Mouse (Mus musculus): Measurements from ENCODE around the gene Lrrc40. TPM values are rescaled to one million over a fixed set of nuclear protein-coding genes. Genes with fewer than 3 reads are reported as not detected.
A peak's percentile ranks its signal among the peaks of the same experiment; 100 is the strongest.

The Lrrc40 gene
- total RNA-seq (2014; fragmentation: Nextera tagmentation): 78.3 and 105 TPM in 2 replicates
- 56.9 and 60.4 TPM in 2 replicates for total RNA-seq (2017)
- 33.0 TPM in 2 replicates for polyA plus RNA-seq (2012)

GRCm38 (mm10) chr3:158036329-158036988 is at the start of gene Lrrc40, which contains the start of gene Srsf11:
Lrrc40 (plus strand) TSS chr3:158036662.
Srsf11 (minus strand) TSS chr3:158036639.
- peak; percentile 78 for DNase-seq (ENCODE audit: low spot score)
- no peak for TF ChIP-seq GATA2 (IDR thresholded peaks at IDR 0.05; ENCODE audit: borderline replicate concordance, low read depth, low read length)
- no peak for TF ChIP-seq TAL1 (conservative IDR thresholded peaks at IDR 0.05; ENCODE audit: low read depth, low read length)
- no peak for TF ChIP-seq GATA1 (IDR thresholded peaks at IDR 0.05; ENCODE audit: borderline replicate concordance, low read length)
- no peak for TF ChIP-seq POLR2AphosphoS5 (IDR thresholded peaks at IDR 0.05; ENCODE audit: insufficient replicate concordance, low read depth, low read length)
- TF ChIP-seq CTCF (IDR thresholded peaks at IDR 0.05; ENCODE audit: low read depth, low read length): no peak
- no peaks in the 10 kb centered on the region for H3K9me3 ChIP-seq (replicated peaks)
- no peaks in the 10 kb centered on the region for H3K27me3 ChIP-seq (ENCODE audit: insufficient read depth, low read length)
- peak; percentile 89 for ATAC-seq (ENCODE audit: extremely low read depth, insufficient number of reproducible peaks, low FRiP score, poor library complexity, severe bottlenecking)
- peaks cover 8% of the 10 kb centered on the region for H3K36me3 ChIP-seq (replicated peaks)
- H3K4me3 ChIP-seq (ENCODE audit: low read depth, low read length): peak within 1 kb of the TSS; percentile 86
- peaks cover 20% of the 10 kb centered on the region for H3K4me1 ChIP-seq (ENCODE audit: insufficient read depth, low read depth, low read length)

- no peak for ATAC-seq (ENCODE audit: extremely low read depth, insufficient number of reproducible peaks, low FRiP score, poor library complexity, severe bottlenecking)
These were observed 43.1 kb upstream of the Lrrc40 start for GRCm38 (mm10) chr3:157993322-157993721.

GRCm38 (mm10) chr3:157995726-157996125 is 40.7 kb upstream of the Lrrc40 start:
- peaks cover 33% of the 10 kb centered on the region for H3K36me3 ChIP-seq (replicated peaks)
- H3K4me1 ChIP-seq (ENCODE audit: insufficient read depth, low read depth, low read length): peaks cover 20% of the 10 kb centered on the region
- H3K4me3 ChIP-seq (ENCODE audit: low read depth, low read length): no peak overlapping the region
- no peak for ATAC-seq (ENCODE audit: extremely low read depth, insufficient number of reproducible peaks, low FRiP score, poor library complexity, severe bottlenecking)
- TF ChIP-seq CTCF (IDR thresholded peaks at IDR 0.05; ENCODE audit: low read depth, low read length) (no peak), TAL1 (conservative IDR thresholded peaks at IDR 0.05; ENCODE audit: low read depth, low read length) (no peak), GATA1 (IDR thresholded peaks at IDR 0.05; ENCODE audit: borderline replicate concordance, low read length) (no peak), GATA2 (IDR thresholded peaks at IDR 0.05; ENCODE audit: borderline replicate concordance, low read depth, low read length) (no peak), POLR2AphosphoS5 (IDR thresholded peaks at IDR 0.05; ENCODE audit: insufficient replicate concordance, low read depth, low read length) (no peak)
- H3K27me3 ChIP-seq (ENCODE audit: insufficient read depth, low read length): no peaks in the 10 kb centered on the region
- no peaks in the 10 kb centered on the region for H3K9me3 ChIP-seq (replicated peaks)
- no peak for DNase-seq (ENCODE audit: low spot score)

More at GRCm38 (mm10) chr3:157993322-157993721, 43.1 kb upstream of the Lrrc40 start:
- H3K36me3 ChIP-seq (replicated peaks): peaks cover 44% of the 10 kb centered on the region
- TF ChIP-seq TAL1 (conservative IDR thresholded peaks at IDR 0.05; ENCODE audit: low read depth, low read length): no peak
- no peak for TF ChIP-seq CTCF (IDR thresholded peaks at IDR 0.05; ENCODE audit: low read depth, low read length)
- no peak for TF ChIP-seq GATA2 (IDR thresholded peaks at IDR 0.05; ENCODE audit: borderline replicate concordance, low read depth, low read length)
- no peak for TF ChIP-seq POLR2AphosphoS5 (IDR thresholded peaks at IDR 0.05; ENCODE audit: insufficient replicate concordance, low read depth, low read length)
- TF ChIP-seq GATA1 (IDR thresholded peaks at IDR 0.05; ENCODE audit: borderline replicate concordance, low read length): no peak
- peaks cover 8% of the 10 kb centered on the region; the same call in 1 of the 2 replicates for H3K4me1 ChIP-seq (ENCODE audit: insufficient read depth, low read depth, low read length)
- no peak overlapping the region for H3K4me3 ChIP-seq (ENCODE audit: low read depth, low read length)
- no peaks in the 10 kb centered on the region for H3K9me3 ChIP-seq (replicated peaks)
- DNase-seq (ENCODE audit: low spot score): no peak
- H3K27me3 ChIP-seq (ENCODE audit: insufficient read depth, low read length): no peaks in the 10 kb centered on the region

GRCm38 (mm10) chr3:157998742-157999369 is 37.6 kb upstream of the Lrrc40 start:
- DNase-seq (ENCODE audit: low spot score) (peak; percentile 24), ATAC-seq (ENCODE audit: extremely low read depth, insufficient number of reproducible peaks, low FRiP score, poor library complexity, severe bottlenecking) (peak; percentile 91)
- Histone ChIP-seq H3K4me1 (ENCODE audit: insufficient read depth, low read depth, low read length) (peaks cover 20% of the 10 kb centered on the region), H3K27me3 (ENCODE audit: insufficient read depth, low read length) (no peaks in the 10 kb centered on the region), H3K4me3 (ENCODE audit: low read depth, low read length) (no peak overlapping the region), H3K36me3 (replicated peaks) (peaks cover 46% of the 10 kb centered on the region), H3K9me3 (replicated peaks) (no peaks in the 10 kb centered on the region)
- TF ChIP-seq POLR2AphosphoS5 (IDR thresholded peaks at IDR 0.05; ENCODE audit: insufficient replicate concordance, low read depth, low read length): no peak

- DNase-seq (ENCODE audit: low spot score) (no peak), ATAC-seq (ENCODE audit: extremely low read depth, insufficient number of reproducible peaks, low FRiP score, poor library complexity, severe bottlenecking) (no peak)
- no peak for TF ChIP-seq CTCF (IDR thresholded peaks at IDR 0.05; ENCODE audit: low read depth, low read length)
- no peak for TF ChIP-seq GATA2 (IDR thresholded peaks at IDR 0.05; ENCODE audit: borderline replicate concordance, low read depth, low read length)
- TF ChIP-seq POLR2AphosphoS5 (IDR thresholded peaks at IDR 0.05; ENCODE audit: insufficient replicate concordance, low read depth, low read length): no peak; the same call in 1 of the 2 replicates
- TF ChIP-seq GATA1 (IDR thresholded peaks at IDR 0.05; ENCODE audit: borderline replicate concordance, low read length): no peak
- TF ChIP-seq TAL1 (conservative IDR thresholded peaks at IDR 0.05; ENCODE audit: low read depth, low read length): no peak
- H3K27me3 ChIP-seq (ENCODE audit: insufficient read depth, low read length): no peaks in the 10 kb centered on the region
- peaks cover 6% of the 10 kb centered on the region; the same call in 1 of the 2 replicates for H3K4me1 ChIP-seq (ENCODE audit: insufficient read depth, low read depth, low read length)
- peaks cover 55% of the 10 kb centered on the region for H3K36me3 ChIP-seq (replicated peaks)
- H3K4me3 ChIP-seq (ENCODE audit: low read depth, low read length): no peak overlapping the region
- H3K9me3 ChIP-seq (replicated peaks): no peaks in the 10 kb centered on the region
These were observed 27.8 kb upstream of the Lrrc40 start for GRCm38 (mm10) chr3:158008647-158009046.

- Histone ChIP-seq H3K27me3 (ENCODE audit: insufficient read depth, low read length) (no peaks in the 10 kb centered on the region), H3K36me3 (replicated peaks) (peaks cover 53% of the 10 kb centered on the region), H3K4me1 (ENCODE audit: insufficient read depth, low read depth, low read length) (peaks cover 6% of the 10 kb centered on the region; the same call in 1 of the 2 replicates), H3K9me3 (replicated peaks) (no peaks in the 10 kb centered on the region), H3K4me3 (ENCODE audit: low read depth, low read length) (no peak overlapping the region)
- DNase-seq (ENCODE audit: low spot score) (no peak), ATAC-seq (ENCODE audit: extremely low read depth, insufficient number of reproducible peaks, low FRiP score, poor library complexity, severe bottlenecking) (peak; percentile 29; the same call in 1 of the 2 replicates)
- TF ChIP-seq TAL1 (conservative IDR thresholded peaks at IDR 0.05; ENCODE audit: low read depth, low read length): no peak
These were observed 26.6 kb upstream of the Lrrc40 start for GRCm38 (mm10) chr3:158009762-158010320.

Measured in G1E (cell line).